Mouse (Mus musculus): ENCODE measurements around the gene Phactr4.
A peak's percentile ranks its signal among the peaks of the same experiment; 100 is the strongest.

Gene Phactr4

GRCm38 (mm10) chr4:132329835-132330354 is 92.4 kb downstream of the Phactr4 start:
- no peak for DNase-seq

GRCm38 (mm10) chr4:132329115-132329834 is 93.0 kb downstream of the Phactr4 start, which contains the start of gene Trnau1ap:
Trnau1ap (minus strand) TSS chr4:132329538.
- peak; percentile 86 for DNase-seq

GRCm38 (mm10) chr4:132328391-132328982 is 93.8 kb downstream of the Phactr4 start:
- no peak for DNase-seq

- DNase-seq, result no peak
Observed at GRCm38 (mm10) chr4:132326481-132326880, 95.8 kb downstream of the Phactr4 start.

GRCm38 (mm10) chr4:132315711-132316110 is 106.6 kb downstream of the Phactr4 start:
- DNase-seq, result no peak

- DNase-seq, result no peak
Observed at GRCm38 (mm10) chr4:132312627-132313026, 109.7 kb downstream of the Phactr4 start.

GRCm38 (mm10) chr4:132311801-132312200 is 110.5 kb downstream of the Phactr4 start:
- DNase-seq, result no peak

- DNase-seq, result no peak
Observed at GRCm38 (mm10) chr4:132311209-132311608, 111.1 kb downstream of the Phactr4 start.

- no peak for DNase-seq
Observed at GRCm38 (mm10) chr4:132309849-132310472, 112.3 kb downstream of the Phactr4 start.

GRCm38 (mm10) chr4:132309140-132309848 is 113.0 kb downstream of the Phactr4 start:
- DNase-seq, result peak; percentile 31

- DNase-seq, result peak; percentile 90
Observed at GRCm38 (mm10) chr4:132308437-132309139, 113.7 kb downstream of the Phactr4 start.

GRCm38 (mm10) chr4:132306004-132306403 is 116.3 kb downstream of the Phactr4 start:
- no peak for DNase-seq
